Mouse (Mus musculus): ENCODE measurements around the gene Lrpprc. TPM values are rescaled to one million over a fixed set of nuclear protein-coding genes. Genes with fewer than 3 reads are reported as not detected.

Lrpprc gene
- total RNA-seq, 1 experiment: 92.0 TPM

GRCm38 (mm10) chr17:84685286-84685685, 105.3 kb downstream of the Lrpprc start:
- H3K4me1 ChIP-seq (ENCODE audit: control insufficient read depth in 2 of 2, insufficient read depth in 2 of 2, low read length in 2 of 2, poor library complexity in 1 of 2): no peaks in the 10 kb centered on the region
- H3K9ac ChIP-seq (ENCODE audit: insufficient read depth, low read depth, low read length, poor library complexity, severe bottlenecking): no peak overlapping the region
- DNase-seq (ENCODE audit: low read depth, low spot score): no peak
- in situ Hi-C loops (cut with MboI; ENCODE audit: low sequenced_read_pairs in 2 of 2, unreplicated experiment in 2 of 2): no loop called here
- H3K27ac ChIP-seq (ENCODE audit: insufficient read depth, low read depth, low read length, poor library complexity, severe bottlenecking): no peak overlapping the region
- H3K9me3 ChIP-seq (ENCODE audit: control insufficient read depth, insufficient read depth, low read depth, low read length): no peaks in the 10 kb centered on the region
- TF ChIP-seq HCFC1 (IDR thresholded peaks at IDR 0.05; ENCODE audit: borderline replicate concordance, insufficient read depth, low read length): no peak
- TF ChIP-seq ZNF384 (IDR thresholded peaks at IDR 0.05; ENCODE audit: low read depth, low read length): no peak
- no peak for TF ChIP-seq ZC3H11A (IDR thresholded peaks at IDR 0.05; ENCODE audit: borderline replicate concordance, low read depth, low read length)
- TF ChIP-seq MAFK (IDR thresholded peaks at IDR 0.05; ENCODE audit: insufficient read depth, low read depth, low read length): no peak
- TF ChIP-seq CHD2 (IDR thresholded peaks at IDR 0.05; ENCODE audit: low read depth, low read length): no peak
- no peaks in the 10 kb centered on the region for H3K36me3 ChIP-seq (ENCODE audit: control insufficient read depth, insufficient read depth, low read length, poor library complexity, severe bottlenecking)
- no peak overlapping the region for H3K4me3 ChIP-seq (ENCODE audit: insufficient read depth in 1 of 2, low read depth in 1 of 2, low read length in 2 of 2, poor library complexity in 1 of 2, severe bottlenecking in 1 of 2)

- Histone ChIP-seq H3K4me3 (ENCODE audit: insufficient read depth in 1 of 2, low read depth in 1 of 2, low read length in 2 of 2, poor library complexity in 1 of 2, severe bottlenecking in 1 of 2) (no peak overlapping the region), H3K36me3 (ENCODE audit: control insufficient read depth, insufficient read depth, low read length, poor library complexity, severe bottlenecking) (no peaks in the 10 kb centered on the region), H3K9ac (ENCODE audit: insufficient read depth, low read depth, low read length, poor library complexity, severe bottlenecking) (no peak overlapping the region), H3K27ac (ENCODE audit: insufficient read depth, low read depth, low read length, poor library complexity, severe bottlenecking) (no peak overlapping the region), H3K4me1 (ENCODE audit: control insufficient read depth in 2 of 2, insufficient read depth in 2 of 2, low read length in 2 of 2, poor library complexity in 1 of 2) (no peaks in the 10 kb centered on the region), H3K9me3 (ENCODE audit: control insufficient read depth, insufficient read depth, low read depth, low read length) (no peaks in the 10 kb centered on the region)
- no peak for DNase-seq (ENCODE audit: low read depth, low spot score)
- TF ChIP-seq CHD2 (IDR thresholded peaks at IDR 0.05; ENCODE audit: low read depth, low read length) (no peak), MAFK (IDR thresholded peaks at IDR 0.05; ENCODE audit: insufficient read depth, low read depth, low read length) (no peak), ZNF384 (IDR thresholded peaks at IDR 0.05; ENCODE audit: low read depth, low read length) (no peak), ZC3H11A (IDR thresholded peaks at IDR 0.05; ENCODE audit: borderline replicate concordance, low read depth, low read length) (no peak)
- in situ Hi-C loops (cut with MboI; ENCODE audit: low sequenced_read_pairs in 2 of 2, unreplicated experiment in 2 of 2): no loop called here
Measured at GRCm38 (mm10) chr17:84684284-84684683, 106.3 kb downstream of the Lrpprc start.

GRCm38 (mm10) chr17:84682734-84683717, 107.6 kb downstream of the Lrpprc start, which contains the start of gene Abcg5:
Gene Abcg5 (minus strand): TSS chr17:84683011.
- Histone ChIP-seq H3K9ac (ENCODE audit: insufficient read depth, low read depth, low read length, poor library complexity, severe bottlenecking) (no peak within 1 kb of the TSS), H3K9me3 (ENCODE audit: control insufficient read depth, insufficient read depth, low read depth, low read length) (no peaks in the 10 kb centered on the region), H3K4me3 (ENCODE audit: insufficient read depth in 1 of 2, low read depth in 1 of 2, low read length in 2 of 2, poor library complexity in 1 of 2, severe bottlenecking in 1 of 2) (no peak within 1 kb of the TSS), H3K4me1 (ENCODE audit: control insufficient read depth in 2 of 2, insufficient read depth in 2 of 2, low read length in 2 of 2, poor library complexity in 1 of 2) (no peaks in the 10 kb centered on the region), H3K27ac (ENCODE audit: insufficient read depth, low read depth, low read length, poor library complexity, severe bottlenecking) (no peak within 1 kb of the TSS), H3K36me3 (ENCODE audit: control insufficient read depth, insufficient read depth, low read length, poor library complexity, severe bottlenecking) (no peaks in the 10 kb centered on the region)
- no peak for TF ChIP-seq MAFK (IDR thresholded peaks at IDR 0.05; ENCODE audit: insufficient read depth, low read depth, low read length)
- no peak for TF ChIP-seq CHD2 (IDR thresholded peaks at IDR 0.05; ENCODE audit: low read depth, low read length)
- no peak for TF ChIP-seq ZC3H11A (IDR thresholded peaks at IDR 0.05; ENCODE audit: borderline replicate concordance, low read depth, low read length)
- TF ChIP-seq HCFC1 (IDR thresholded peaks at IDR 0.05; ENCODE audit: borderline replicate concordance, insufficient read depth, low read length): no peak
- no peak for TF ChIP-seq ZNF384 (IDR thresholded peaks at IDR 0.05; ENCODE audit: low read depth, low read length)
- DNase-seq (ENCODE audit: low read depth, low spot score): no peak
- in situ Hi-C loops (cut with MboI; ENCODE audit: low sequenced_read_pairs in 2 of 2, unreplicated experiment in 2 of 2): no loop called here

GRCm38 (mm10) chr17:84681670-84682069, 108.9 kb downstream of the Lrpprc start:
- H3K4me3 ChIP-seq (ENCODE audit: insufficient read depth in 1 of 2, low read depth in 1 of 2, low read length in 2 of 2, poor library complexity in 1 of 2, severe bottlenecking in 1 of 2): no peak overlapping the region

More at GRCm38 (mm10) chr17:84681670-84682069, 108.9 kb downstream of the Lrpprc start:
- no peaks in the 10 kb centered on the region for H3K36me3 ChIP-seq (ENCODE audit: control insufficient read depth, insufficient read depth, low read length, poor library complexity, severe bottlenecking)
- no peak overlapping the region for H3K27ac ChIP-seq (ENCODE audit: insufficient read depth, low read depth, low read length, poor library complexity, severe bottlenecking)
- in situ Hi-C loops (cut with MboI; ENCODE audit: low sequenced_read_pairs in 2 of 2, unreplicated experiment in 2 of 2): no loop called here
- DNase-seq (ENCODE audit: low read depth, low spot score): no peak
- no peak for TF ChIP-seq ZC3H11A (IDR thresholded peaks at IDR 0.05; ENCODE audit: borderline replicate concordance, low read depth, low read length)
- no peak for TF ChIP-seq ZNF384 (IDR thresholded peaks at IDR 0.05; ENCODE audit: low read depth, low read length)
- TF ChIP-seq HCFC1 (IDR thresholded peaks at IDR 0.05; ENCODE audit: borderline replicate concordance, insufficient read depth, low read length): no peak
- no peak for TF ChIP-seq MAFK (IDR thresholded peaks at IDR 0.05; ENCODE audit: insufficient read depth, low read depth, low read length)
- no peak for TF ChIP-seq CHD2 (IDR thresholded peaks at IDR 0.05; ENCODE audit: low read depth, low read length)
- no peak overlapping the region for H3K9ac ChIP-seq (ENCODE audit: insufficient read depth, low read depth, low read length, poor library complexity, severe bottlenecking)
- no peaks in the 10 kb centered on the region for H3K4me1 ChIP-seq (ENCODE audit: control insufficient read depth in 2 of 2, insufficient read depth in 2 of 2, low read length in 2 of 2, poor library complexity in 1 of 2)
- no peaks in the 10 kb centered on the region for H3K9me3 ChIP-seq (ENCODE audit: control insufficient read depth, insufficient read depth, low read depth, low read length)

Data from ES-E14 (cell line).